Mouse (Mus musculus) hindbrain, postnatal 0 days (tissue): ENCODE results near the gene Kcnma1. TPM values are rescaled to one million over a fixed set of nuclear protein-coding genes. Genes with fewer than 3 reads are reported as not detected.

Source experiments
- ATAC-seq: fragments of 200-750 bp; cut with Nextera tagmentation; 2 replicates; pipeline ENCODE4 v1.8.0; 2017; ENCODE audit warnings: mild to moderate bottlenecking, moderate TSS enrichment, moderate library complexity
- DNase-seq: peaks from one replicate; pipeline ENCODE4 v3.0.0-alpha.2; 2015; ENCODE audit warnings: low spot score
- H3K27ac ChIP-seq: fragments of 300-500 bp; sonication (generic); 2 replicates; pipeline ENCODE4 v1.5.1; 2014; ENCODE audit warnings: mild to moderate bottlenecking
- H3K27me3 ChIP-seq: fragments of 300-500 bp; sonication (generic); 2 replicates; pipeline ENCODE4 v1.6.1; 2014; ENCODE audit warnings: low read length, mixed read lengths; ENCODE audit not compliant: insufficient read depth
- H3K36me3 ChIP-seq: fragments of 300-500 bp; sonication (generic); 2 replicates; pipeline ENCODE4 v1.6.1; 2014; ENCODE audit warnings: low read length, mixed read lengths; ENCODE audit not compliant: insufficient read depth
- H3K4me1 ChIP-seq: fragments of 300-500 bp; sonication (generic); 2 replicates; pipeline ENCODE4 v1.6.1; 2014; ENCODE audit warnings: antibody characterized with exemption, low read length, mixed read lengths; ENCODE audit not compliant: insufficient read depth
- H3K4me2 ChIP-seq: fragments of 300-500 bp; sonication (generic); 2 replicates; pipeline ENCODE4 v1.6.1; 2014; ENCODE audit warnings: low read depth, mild to moderate bottlenecking, low read length, moderate library complexity, mixed read lengths
- H3K4me3 ChIP-seq: fragments of 300-500 bp; sonication (generic); 2 replicates; pipeline ENCODE4 v1.5.1; 2014; ENCODE audit warnings: low read length
- H3K9ac ChIP-seq: fragments of 300-500 bp; sonication (generic); replicated peaks from 2 replicates; pipeline ENCODE4 v1.6.1; 2014; ENCODE audit warnings: mild to moderate bottlenecking, low read length, moderate library complexity, mixed read lengths
- H3K9me3 ChIP-seq: fragments of 300-500 bp; sonication (generic); 2 replicates; pipeline ENCODE4 v1.6.1; 2016; ENCODE audit warnings: low read length, mixed read lengths
- CTCF ChIP-seq: IDR thresholded peaks from 2 replicates; pipeline ENCODE4 v1.5.1; 2016; ENCODE audit warnings: antibody characterized with exemption, control low read depth, low read depth
- WGBS: fragments of 180-500 bp; shearing (Covaris S2); extraction: QIAGEN DNeasy Blood & Tissue Kit; methylation state at CpG from one replicate; pipeline ENCODE4 v1.1.7; 2014; 5-methylcytosine and 5-hydroxymethylcytosine counted together
- polyA plus RNA-seq: library from polyadenylated mRNA; unstranded; fragments of >200 nt; fragmentation: Nextera tagmentation; extraction: Ambion mirVana; gene quantifications from 2 replicates; pipeline ENCODE4 v1.2.1, GENCODE M21; 2015
- total RNA-seq: library from RNA; depleted of rRNA; stranded (reverse); fragments of >200 nt; gene quantifications from 2 replicates; pipeline ENCODE4 v1.2.3, GENCODE M21; 2014

Kcnma1 gene
- total and polyA plus RNA-seq, 2 experiments from 2014 or later = 15.9 to 36.1 TPM

- no peak overlapping the region for H3K4me3 ChIP-seq
- H3K4me1 ChIP-seq = no peaks in the 10 kb centered on the region
- TF ChIP-seq CTCF = no peak
- DNase-seq = no peak
- H3K9ac ChIP-seq = no peak overlapping the region
- ATAC-seq = no peak
- H3K27ac ChIP-seq = no peak overlapping the region
- H3K4me2 ChIP-seq = no peak overlapping the region
- no peaks in the 10 kb centered on the region for H3K36me3 ChIP-seq
- WGBS = 83% methylated on average over 4 of the region's 4 CpGs
- H3K9me3 ChIP-seq = no peaks in the 10 kb centered on the region
- H3K27me3 ChIP-seq = no peaks in the 10 kb centered on the region
Measured at GRCm38 (mm10) chr14:23475129-23475528, 539.2 kb downstream of the Kcnma1 start.

DNA sequence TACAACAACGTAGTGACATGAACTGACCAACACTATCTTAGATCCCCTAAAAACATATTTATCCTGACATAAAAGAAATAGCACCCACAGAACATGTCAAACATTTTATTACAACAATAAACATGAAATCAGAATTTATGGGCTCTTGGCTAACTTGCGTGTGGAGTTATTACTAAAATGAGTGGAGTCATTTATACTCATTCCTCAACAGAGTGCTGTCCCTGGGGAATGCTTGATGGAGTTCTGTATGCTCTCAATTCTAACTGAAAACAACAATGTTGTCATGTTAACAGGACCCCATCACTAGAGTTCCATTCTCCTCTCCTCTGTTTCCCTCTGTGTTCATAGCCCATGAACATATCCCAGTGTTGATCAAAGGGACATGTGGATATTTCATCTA, 544.2 kb downstream of the Kcnma1 start:
- no peak overlapping the region for H3K9ac ChIP-seq

DNA sequence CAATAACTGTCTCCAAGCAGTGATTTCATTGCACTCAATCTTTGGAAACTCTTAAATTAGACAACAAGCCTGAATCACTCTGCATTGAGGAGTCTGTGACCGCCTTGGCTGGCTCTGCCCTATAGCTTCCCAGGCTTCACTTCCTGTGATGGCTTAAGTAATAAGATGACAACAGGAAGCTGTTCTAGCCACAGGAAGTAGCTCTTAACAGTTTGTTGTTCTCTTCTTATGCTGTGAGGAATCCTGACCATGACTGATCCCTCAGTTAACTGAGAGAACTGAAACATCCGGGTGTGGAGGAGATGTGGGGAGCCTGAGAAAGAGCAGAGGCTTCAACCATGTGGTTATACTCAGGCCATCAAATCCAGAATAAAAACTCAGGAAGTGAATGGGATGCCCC, 549.2 kb downstream of the Kcnma1 start:
- Histone ChIP-seq H3K27me3 (no peaks in the 10 kb centered on the region), H3K9me3 (no peaks in the 10 kb centered on the region), H3K4me2 (no peak overlapping the region), H3K27ac (no peak overlapping the region), H3K36me3 (no peaks in the 10 kb centered on the region), H3K4me3 (no peak overlapping the region), H3K4me1 (no peaks in the 10 kb centered on the region), H3K9ac (no peak overlapping the region)
- WGBS = 84% methylated on average over 2 of the region's 2 CpGs
- DNase-seq (no peak), ATAC-seq (no peak)
- TF ChIP-seq CTCF = no peak

More for the DNA sequence above, 544.2 kb downstream of the Kcnma1 start:
- DNase-seq = no peak
- WGBS = 93% methylated on average over 2 of the region's 2 CpGs
- no peaks in the 10 kb centered on the region for H3K9me3 ChIP-seq
- no peak for TF ChIP-seq CTCF
- H3K27me3 ChIP-seq = no peaks in the 10 kb centered on the region
- no peak overlapping the region for H3K27ac ChIP-seq
- no peaks in the 10 kb centered on the region for H3K36me3 ChIP-seq
- no peaks in the 10 kb centered on the region for H3K4me1 ChIP-seq
- H3K4me2 ChIP-seq = no peak overlapping the region
- no peak for ATAC-seq
- H3K4me3 ChIP-seq = no peak overlapping the region

- Histone ChIP-seq H3K36me3 (no peaks in the 10 kb centered on the region), H3K27me3 (no peaks in the 10 kb centered on the region), H3K9ac (no peak overlapping the region), H3K9me3 (no peaks in the 10 kb centered on the region), H3K27ac (no peak overlapping the region), H3K4me3 (no peak overlapping the region), H3K4me2 (no peak overlapping the region), H3K4me1 (no peaks in the 10 kb centered on the region)
- 61% methylated on average over 4 of the region's 4 CpGs for WGBS
- ATAC-seq = no peak
- no peak for TF ChIP-seq CTCF
- DNase-seq = no peak
Measured at GRCm38 (mm10) chr14:23458560-23458959, 555.7 kb downstream of the Kcnma1 start.

DNA sequence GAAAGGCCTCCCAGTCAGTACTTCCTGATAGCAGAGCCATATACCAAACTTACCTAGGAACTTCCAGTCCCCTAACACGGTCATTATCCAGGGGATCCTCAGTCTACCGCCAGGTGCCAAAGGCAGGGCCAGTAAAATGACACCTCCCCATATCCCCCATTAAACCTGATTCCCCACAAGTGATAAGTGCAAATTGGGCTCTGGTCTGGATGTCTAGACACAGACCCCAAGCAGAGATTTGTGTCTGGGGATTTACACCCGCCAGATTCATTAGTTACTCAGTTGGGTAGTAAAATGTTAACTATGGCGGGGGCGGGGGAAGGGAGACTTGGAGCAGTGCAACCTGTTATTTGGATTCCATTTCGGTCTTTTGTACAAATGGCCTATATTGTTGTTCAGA, 562.6 kb downstream of the Kcnma1 start:
- Histone ChIP-seq H3K36me3 (no peaks in the 10 kb centered on the region), H3K4me2 (no peak overlapping the region)
- ATAC-seq = no peak

GRCm38 (mm10) chr14:23437467-23437866, 576.8 kb downstream of the Kcnma1 start:
- H3K9ac ChIP-seq = no peak overlapping the region
- no peak for TF ChIP-seq CTCF
- 85% methylated on average over 3 of the region's 3 CpGs for WGBS

More for the DNA sequence above, 562.6 kb downstream of the Kcnma1 start:
- no peak overlapping the region for H3K9ac ChIP-seq
- H3K27me3 ChIP-seq = no peaks in the 10 kb centered on the region
- no peaks in the 10 kb centered on the region for H3K4me1 ChIP-seq
- H3K4me3 ChIP-seq = no peak overlapping the region
- no peak for TF ChIP-seq CTCF
- 88% methylated on average over 6 of the region's 6 CpGs for WGBS
- DNase-seq = no peak
- H3K9me3 ChIP-seq = no peaks in the 10 kb centered on the region
- H3K27ac ChIP-seq = no peak overlapping the region

DNA sequence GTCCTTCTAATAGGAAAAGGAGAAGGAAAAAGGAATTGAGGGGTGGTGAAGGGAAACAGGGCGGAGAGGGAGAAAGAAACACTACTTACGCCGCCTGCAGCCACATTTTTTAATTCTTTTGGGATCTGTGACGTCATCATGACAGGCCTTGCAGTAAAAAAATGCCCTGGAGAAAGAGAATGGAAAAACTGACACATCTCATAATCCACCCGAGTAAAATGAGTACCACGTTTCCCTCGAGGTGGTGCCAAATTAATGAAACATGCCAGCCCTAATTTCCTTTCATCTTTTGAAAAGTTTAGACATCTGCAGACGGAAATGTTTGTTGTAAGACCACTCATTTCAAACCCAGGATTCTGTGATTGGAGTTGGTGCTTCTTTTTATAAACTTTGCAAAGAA, 578.4 kb downstream of the Kcnma1 start:
- Histone ChIP-seq H3K4me1 (no peaks in the 10 kb centered on the region), H3K27ac (no peak overlapping the region), H3K4me3 (no peak overlapping the region), H3K4me2 (no peak overlapping the region), H3K27me3 (no peaks in the 10 kb centered on the region), H3K9ac (no peak overlapping the region), H3K36me3 (no peaks in the 10 kb centered on the region), H3K9me3 (0 out of 2 replicates have a peak, but pooled peaks cover 2% of the 10 kb centered on the region)
- ATAC-seq (no peak), DNase-seq (no peak)
- no peak for TF ChIP-seq CTCF
- WGBS = 71% methylated on average over 8 of the region's 8 CpGs

More at GRCm38 (mm10) chr14:23437467-23437866, 576.8 kb downstream of the Kcnma1 start:
- no peaks in the 10 kb centered on the region for H3K36me3 ChIP-seq
- ATAC-seq = no peak
- H3K4me1 ChIP-seq = no peaks in the 10 kb centered on the region
- H3K4me2 ChIP-seq = no peak overlapping the region
- no peak overlapping the region for H3K4me3 ChIP-seq
- 0 out of 2 replicates have a peak, but pooled peaks cover 2% of the 10 kb centered on the region for H3K9me3 ChIP-seq
- H3K27ac ChIP-seq = no peak overlapping the region
- H3K27me3 ChIP-seq = no peaks in the 10 kb centered on the region
- no peak for DNase-seq
